Mouse (Mus musculus) midbrain, embryonic 14.5 days (tissue): ENCODE measurements around the gene Mov10. TPM values are rescaled to one million over a fixed set of nuclear protein-coding genes. Genes with fewer than 3 reads are reported as not detected.

Source experiments
- ATAC-seq: fragments of 200-750 bp; cut with Nextera tagmentation; 2 replicates; pipeline ENCODE4 v1.8.0; 2017; ENCODE audit warnings: moderate number of reproducible peaks, moderate library complexity; ENCODE audit not compliant: low FRiP score, low TSS enrichment
- DNase-seq: peaks from one replicate; pipeline ENCODE4 v3.0.0-alpha.2; 2015
- H3K27ac ChIP-seq: fragments of 300-500 bp; sonication (generic); replicated peaks from 2 replicates; pipeline ENCODE4 v1.5.1; 2014; ENCODE audit warnings: mild to moderate bottlenecking, low read depth, low read length, moderate library complexity
- H3K27me3 ChIP-seq: fragments of 300-500 bp; sonication (generic); 2 replicates; pipeline ENCODE4 v1.6.1; 2014; ENCODE audit warnings: low read length, control low read depth, mixed read lengths; ENCODE audit not compliant: control insufficient read depth, insufficient read depth
- H3K36me3 ChIP-seq: fragments of 300-500 bp; sonication (generic); 2 replicates; pipeline ENCODE4 v1.6.1; 2014; ENCODE audit warnings: low read length, control low read depth; ENCODE audit not compliant: control insufficient read depth, insufficient read depth
- H3K4me1 ChIP-seq: fragments of 300-500 bp; sonication (generic); 2 replicates; pipeline ENCODE4 v1.6.1; 2014; ENCODE audit warnings: mild to moderate bottlenecking, antibody characterized with exemption, low read length, control low read depth; ENCODE audit not compliant: control insufficient read depth, insufficient read depth
- H3K4me2 ChIP-seq: fragments of 300-500 bp; sonication (generic); 2 replicates; pipeline ENCODE4 v1.6.1; 2014; ENCODE audit warnings: mild to moderate bottlenecking, low read length, moderate library complexity
- H3K4me3 ChIP-seq: fragments of 300-500 bp; sonication (generic); replicated peaks from 2 replicates; pipeline ENCODE4 v1.5.1; 2014; ENCODE audit warnings: low read depth, low read length
- H3K9ac ChIP-seq: fragments of 300-500 bp; sonication (generic); replicated peaks from 2 replicates; pipeline ENCODE4 v1.6.1; 2014; ENCODE audit warnings: mild to moderate bottlenecking, low read length, moderate library complexity
- H3K9me3 ChIP-seq: fragments of 300-500 bp; sonication (generic); 2 replicates; pipeline ENCODE4 v1.6.1; 2016; ENCODE audit warnings: low read length, control low read depth, mixed read lengths; ENCODE audit not compliant: control insufficient read depth
- WGBS: fragments of 180-500 bp; shearing (Covaris S2); extraction: QIAGEN DNeasy Blood & Tissue Kit; methylation state at CpG from one replicate; pipeline ENCODE4 v1.1.7; 2014; 5-methylcytosine and 5-hydroxymethylcytosine counted together
- polyA plus RNA-seq: library from polyadenylated mRNA; unstranded; fragments of >200 nt; fragmentation: Nextera tagmentation; extraction: Ambion mirVana; gene quantifications from 2 replicates; pipeline ENCODE4 v1.2.1, GENCODE M21; 2014

Gene Mov10
- polyA plus RNA-seq, 1 experiment from 2014 or later, result 6.6 TPM

DNA sequence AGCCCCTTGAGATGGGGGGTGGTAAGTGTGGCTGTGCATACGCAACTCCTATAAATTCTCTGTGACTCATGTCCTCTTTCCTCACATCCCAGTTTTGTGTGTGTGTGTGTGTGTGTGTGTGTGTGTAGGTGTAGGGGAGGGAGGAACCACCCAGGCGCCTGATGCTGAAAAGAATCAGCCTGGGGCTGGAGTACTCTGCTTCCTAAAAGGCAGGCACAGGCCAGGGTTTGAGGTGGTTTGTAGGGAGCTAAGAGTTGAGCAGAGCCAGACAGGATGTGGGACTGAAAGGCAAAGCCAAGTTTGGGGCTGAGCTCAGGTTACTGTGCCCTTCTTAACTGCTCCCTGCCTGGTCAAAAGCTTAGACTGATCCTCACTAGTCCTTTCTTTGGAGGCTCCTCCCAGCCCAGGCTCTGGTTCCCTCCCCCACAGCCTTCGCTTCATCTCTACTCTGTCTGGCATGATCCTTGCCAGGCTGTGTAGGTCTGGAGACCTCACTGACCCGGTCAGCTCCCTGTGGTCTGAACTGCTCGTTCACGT lies 27.9 kb downstream of the Mov10 start:
- 36% methylated on average over 6 of the region's 6 CpGs for WGBS
- Histone ChIP-seq H3K4me3 (no peak overlapping the region), H3K9ac (no peak overlapping the region)

GRCm38 (mm10) chr3:104789822-104790221 lies 28.5 kb downstream of the Mov10 start:
- DNase-seq, result peak; percentile 10
- Histone ChIP-seq H3K4me3 (peak overlapping the region; percentile 52), H3K9me3 (no peaks in the 10 kb centered on the region), H3K4me2 (peak overlapping the region; percentile 96), H3K9ac (peak overlapping the region; percentile 50), H3K36me3 (peaks cover 3% of the 10 kb centered on the region; the same call in 1 of the 2 replicates), H3K27ac (no peak overlapping the region), H3K27me3 (0 out of 2 replicates have a peak, but pooled peaks cover 6% of the 10 kb centered on the region), H3K4me1 (peaks cover 11% of the 10 kb centered on the region)
- ATAC-seq, result no peak
- 36% methylated on average over 13 of the region's 13 CpGs for WGBS

More for the DNA sequence above, 27.9 kb downstream of the Mov10 start:
- H3K4me2 ChIP-seq, result peak overlapping the region; percentile 96
- H3K27ac ChIP-seq, result no peak overlapping the region
- H3K4me1 ChIP-seq, result peaks cover 11% of the 10 kb centered on the region
- DNase-seq (peak; percentile 8), ATAC-seq (no peak)
- H3K27me3 ChIP-seq, result 0 out of 2 replicates have a peak, but pooled peaks cover 5% of the 10 kb centered on the region
- H3K36me3 ChIP-seq, result peaks cover 3% of the 10 kb centered on the region; the same call in 1 of the 2 replicates
- H3K9me3 ChIP-seq, result no peaks in the 10 kb centered on the region

DNA sequence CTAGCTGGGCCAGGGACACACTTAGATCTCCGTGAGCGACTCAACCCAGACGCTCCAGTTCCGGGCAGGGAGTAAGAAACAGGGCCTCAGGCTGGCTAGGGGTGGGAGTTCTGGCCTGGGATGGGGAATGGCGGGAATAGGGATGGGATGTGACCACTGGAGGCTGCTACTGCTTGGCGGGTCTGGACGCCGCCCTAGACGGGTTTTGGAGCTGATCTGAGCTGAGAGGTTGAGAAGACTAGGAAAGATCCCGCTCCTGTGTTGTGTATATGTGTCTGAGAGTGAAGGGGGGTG lies 29.1 kb downstream of the Mov10 start:
- peak overlapping the region; percentile 52 for H3K4me3 ChIP-seq
- peaks cover 3% of the 10 kb centered on the region; the same call in 1 of the 2 replicates for H3K36me3 ChIP-seq
- H3K4me1 ChIP-seq, result peaks cover 9% of the 10 kb centered on the region; the same call in 1 of the 2 replicates
- no peak for DNase-seq
- H3K9ac ChIP-seq, result peak overlapping the region; percentile 50
- H3K27me3 ChIP-seq, result peaks cover 11% of the 10 kb centered on the region; the same call in 1 of the 2 replicates
- 4% methylated on average over 10 of the region's 10 CpGs for WGBS
- H3K9me3 ChIP-seq, result no peaks in the 10 kb centered on the region
- peak; percentile 19; the same call in 1 of the 2 replicates for ATAC-seq
- H3K27ac ChIP-seq, result no peak overlapping the region
- H3K4me2 ChIP-seq, result peak overlapping the region; percentile 96

DNA sequence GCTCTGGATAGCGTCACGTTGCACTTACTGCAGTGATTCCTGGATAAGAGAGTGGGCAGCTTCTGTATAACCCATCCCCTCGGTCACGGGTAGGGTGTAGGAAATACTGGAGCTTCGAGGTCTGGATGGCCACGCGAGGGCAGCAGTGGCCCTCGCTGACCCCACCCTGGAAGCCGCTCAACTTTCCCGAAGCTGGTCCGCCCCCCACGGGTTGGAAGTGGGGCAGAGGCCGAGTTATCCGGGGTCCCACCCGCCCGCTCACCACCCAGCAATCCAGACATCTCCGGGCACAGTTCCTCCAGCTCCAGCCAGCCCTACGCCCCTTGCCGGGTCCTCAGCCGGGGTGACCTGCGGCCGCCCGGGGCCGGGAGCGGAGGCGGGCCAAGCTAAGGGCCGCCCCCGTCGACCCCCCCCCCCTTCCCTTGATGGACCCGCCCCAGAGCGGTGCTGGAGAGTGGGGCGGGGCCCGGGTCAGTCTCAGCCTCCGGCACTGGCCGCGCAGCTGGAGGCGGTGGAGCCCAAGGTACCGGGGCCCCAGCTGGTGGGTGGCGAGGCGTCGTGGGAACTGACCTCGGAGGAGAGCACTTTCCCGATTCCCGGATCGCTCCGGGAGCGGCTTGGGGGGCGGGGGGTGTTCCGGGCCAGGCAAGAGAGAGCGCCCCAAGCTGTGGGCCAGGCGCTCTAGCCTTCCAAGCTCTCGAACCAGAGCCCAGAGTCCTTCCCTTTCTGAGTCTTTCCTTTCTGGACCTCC lies 29.6 kb downstream of the Mov10 start:
- ATAC-seq (peak; percentile 82), DNase-seq (peak; percentile 80)
- peak overlapping the region; percentile 52 for H3K4me3 ChIP-seq
- H3K9me3 ChIP-seq, result no peaks in the 10 kb centered on the region
- H3K27me3 ChIP-seq, result peaks cover 16% of the 10 kb centered on the region; the same call in 1 of the 2 replicates
- H3K4me2 ChIP-seq, result peak overlapping the region; percentile 96
- peaks cover 3% of the 10 kb centered on the region; the same call in 1 of the 2 replicates for H3K36me3 ChIP-seq
- peak overlapping the region; percentile 50 for H3K9ac ChIP-seq
- 0 out of 2 replicates have a peak overlapping the region, but pooled peaks have one; percentile 20 for H3K27ac ChIP-seq
- WGBS, result 0% methylated on average over 47 of the region's 52 CpGs
- peaks cover 8% of the 10 kb centered on the region; the same call in 1 of the 2 replicates for H3K4me1 ChIP-seq

DNA sequence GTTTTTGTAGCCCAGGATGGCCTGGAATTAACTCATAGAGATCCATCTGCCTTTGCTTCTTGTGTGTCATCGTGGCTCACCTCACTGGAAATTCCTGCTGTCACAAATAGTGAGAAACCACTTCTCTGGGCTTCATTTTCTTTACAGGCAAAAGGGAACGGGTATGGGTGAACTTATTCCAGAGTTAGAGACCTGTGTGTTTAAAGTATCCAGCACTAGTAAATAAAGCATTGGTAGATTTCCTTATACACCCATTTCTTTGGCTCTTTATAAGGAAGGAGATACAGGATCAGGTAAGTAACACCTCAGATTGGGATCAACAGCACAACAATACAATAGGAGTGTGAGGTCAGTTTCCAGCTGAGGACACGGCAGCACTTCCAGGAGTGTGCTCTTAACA lies 30.3 kb downstream of the Mov10 start, which contains the start of gene Rhoc:
Rhoc (plus strand) TSS at position 301 of the 400 bp plus-strand sequence.
- Histone ChIP-seq H3K4me3 (peak within 1 kb of the TSS; percentile 52), H3K4me2 (peak within 1 kb of the TSS; percentile 96), H3K36me3 (peaks cover 3% of the 10 kb centered on the region; the same call in 1 of the 2 replicates), H3K27me3 (peaks cover 23% of the 10 kb centered on the region; the same call in 1 of the 2 replicates), H3K9ac (peak within 1 kb of the TSS; percentile 50), H3K9me3 (no peaks in the 10 kb centered on the region), H3K4me1 (peaks cover 8% of the 10 kb centered on the region; the same call in 1 of the 2 replicates), H3K27ac (0 out of 2 replicates have a peak within 1 kb of the TSS, but pooled peaks have one; percentile 20)
- WGBS, result 37% methylated on average over 3 of the region's 3 CpGs
- DNase-seq, result no peak
- no peak for ATAC-seq

DNA sequence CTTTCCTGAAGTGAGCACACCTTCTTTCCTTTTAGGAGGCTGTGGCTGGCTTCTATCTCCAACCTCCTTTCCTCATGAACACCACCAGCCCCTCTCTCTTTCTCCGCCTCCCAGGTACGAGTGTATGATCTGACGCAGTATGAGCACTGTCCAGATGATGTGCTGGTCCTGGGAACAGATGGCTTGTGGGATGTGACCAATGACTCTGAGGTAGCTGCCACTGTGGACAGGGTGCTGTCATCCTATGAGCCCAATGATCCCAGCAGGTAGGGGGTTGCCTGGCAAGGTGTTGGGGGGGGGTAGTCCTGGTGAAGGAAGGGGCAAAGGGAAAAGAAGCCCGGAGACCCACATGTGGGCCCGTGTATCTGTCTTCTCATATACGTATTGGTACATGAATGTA lies 33.1 kb downstream of the Mov10 start:
- no peaks in the 10 kb centered on the region for H3K9me3 ChIP-seq
- no peak for ATAC-seq
- H3K4me1 ChIP-seq, result peaks cover 14% of the 10 kb centered on the region
- no peak overlapping the region for H3K9ac ChIP-seq
- no peak overlapping the region for H3K27ac ChIP-seq
- DNase-seq, result no peak
- peaks cover 51% of the 10 kb centered on the region for H3K27me3 ChIP-seq
- H3K4me3 ChIP-seq, result no peak overlapping the region
- no peak overlapping the region for H3K4me2 ChIP-seq
- WGBS, result 93% methylated on average over 6 of the region's 6 CpGs
- H3K36me3 ChIP-seq, result no peaks in the 10 kb centered on the region

GRCm38 (mm10) chr3:104783971-104784500 lies 34.3 kb downstream of the Mov10 start:
- Histone ChIP-seq H3K36me3 (no peaks in the 10 kb centered on the region), H3K4me2 (no peak overlapping the region), H3K27me3 (peaks cover 63% of the 10 kb centered on the region), H3K4me1 (peaks cover 14% of the 10 kb centered on the region), H3K9ac (no peak overlapping the region), H3K27ac (no peak overlapping the region), H3K9me3 (no peaks in the 10 kb centered on the region), H3K4me3 (no peak overlapping the region)
- ATAC-seq (no peak), DNase-seq (no peak)
- WGBS, result 42% methylated on average over 14 of the region's 14 CpGs

- no peak for ATAC-seq
- H3K4me2 ChIP-seq, result no peak overlapping the region
- WGBS, result 14% methylated on average over 12 of the region's 12 CpGs
These were observed 36.2 kb downstream of the Mov10 start for GRCm38 (mm10) chr3:104782061-104782681.

More at GRCm38 (mm10) chr3:104782061-104782681, 36.2 kb downstream of the Mov10 start:
- Histone ChIP-seq H3K27ac (no peak overlapping the region), H3K4me3 (no peak overlapping the region), H3K9me3 (no peaks in the 10 kb centered on the region), H3K4me1 (peaks cover 8% of the 10 kb centered on the region), H3K36me3 (no peaks in the 10 kb centered on the region), H3K27me3 (peaks cover 77% of the 10 kb centered on the region), H3K9ac (no peak overlapping the region)
- peak; percentile 22 for DNase-seq
